Mouse (Mus musculus): Measurements from ENCODE around the gene Gdpd5. TPM values are rescaled to one million over a fixed set of nuclear protein-coding genes. Genes with fewer than 3 reads are reported as not detected.
A peak's percentile ranks its signal among the peaks of the same experiment; 100 is the strongest.

Gene Gdpd5
- polyA plus RNA-seq (2015; fragmentation: Nextera tagmentation; extraction: Ambion mirVana) = 28.1 and 32.8 TPM in 2 replicates

GRCm38 (mm10) chr7:99381214-99382087 is at the start of gene Gdpd5:
Gdpd5 (plus strand) TSS chr7:99381414.
- H3K9ac ChIP-seq = peak within 1 kb of the TSS; percentile 87
- H3K4me3 ChIP-seq = peak within 1 kb of the TSS; percentile 69
- H3K4me2 ChIP-seq = peak within 1 kb of the TSS; percentile 79
- H3K36me3 ChIP-seq (ENCODE audit: poor library complexity, severe bottlenecking) = no peaks in the 10 kb centered on the region
- no peaks in the 10 kb centered on the region for H3K9me3 ChIP-seq (replicated peaks)
- peak; percentile 96 for ATAC-seq
- H3K4me1 ChIP-seq = peaks cover 48% of the 10 kb centered on the region
- peak within 1 kb of the TSS; percentile 98 for H3K27ac ChIP-seq
- WGBS = under 1% methylated on average over 72 of the region's 73 CpGs
- 0 out of 2 replicates have a peak, but pooled peaks cover 9% of the 10 kb centered on the region for H3K27me3 ChIP-seq

GRCm38 (mm10) chr7:99332774-99333480 is 48.3 kb upstream of the Gdpd5 start:
- Histone ChIP-seq H3K9ac (no peak overlapping the region), H3K4me3 (no peak overlapping the region), H3K4me2 (no peak overlapping the region), H3K27me3 (no peaks in the 10 kb centered on the region), H3K27ac (no peak overlapping the region; the same call in 1 of the 2 replicates), H3K9me3 (replicated peaks) (no peaks in the 10 kb centered on the region), H3K4me1 (peaks cover 8% of the 10 kb centered on the region), H3K36me3 (ENCODE audit: poor library complexity, severe bottlenecking) (peaks cover 23% of the 10 kb centered on the region)
- 49% methylated on average over 12 of the region's 12 CpGs for WGBS
- peak; percentile 78 for ATAC-seq

- Histone ChIP-seq H3K27me3 (no peaks in the 10 kb centered on the region), H3K9me3 (replicated peaks) (no peaks in the 10 kb centered on the region), H3K27ac (no peak overlapping the region), H3K9ac (no peak overlapping the region), H3K36me3 (ENCODE audit: poor library complexity, severe bottlenecking) (peaks cover 54% of the 10 kb centered on the region), H3K4me3 (no peak overlapping the region), H3K4me1 (no peaks in the 10 kb centered on the region), H3K4me2 (no peak overlapping the region)
- whole genome bisulfite sequencing = 87% methylated on average over 8 of the region's 8 CpGs
- no peak for ATAC-seq
These were observed 40.5 kb upstream of the Gdpd5 start for GRCm38 (mm10) chr7:99340736-99341135.

GRCm38 (mm10) chr7:99343577-99343976 is 37.6 kb upstream of the Gdpd5 start:
- Histone ChIP-seq H3K36me3 (ENCODE audit: poor library complexity, severe bottlenecking) (peaks cover 60% of the 10 kb centered on the region), H3K9ac (no peak overlapping the region), H3K27me3 (no peaks in the 10 kb centered on the region), H3K9me3 (replicated peaks) (no peaks in the 10 kb centered on the region), H3K4me1 (no peaks in the 10 kb centered on the region), H3K27ac (no peak overlapping the region), H3K4me3 (no peak overlapping the region), H3K4me2 (no peak overlapping the region)
- 87% methylated on average over 4 of the region's 4 CpGs for WGBS
- ATAC-seq = no peak

- no peak overlapping the region for H3K9ac ChIP-seq
- no peak for ATAC-seq
- no peak overlapping the region for H3K4me3 ChIP-seq
- H3K9me3 ChIP-seq (replicated peaks) = no peaks in the 10 kb centered on the region
- H3K36me3 ChIP-seq (ENCODE audit: poor library complexity, severe bottlenecking) = peaks cover 59% of the 10 kb centered on the region
- no peak overlapping the region for H3K27ac ChIP-seq
- 97% methylated on average over 10 of the region's 10 CpGs for WGBS
- H3K27me3 ChIP-seq = no peaks in the 10 kb centered on the region
- H3K4me2 ChIP-seq = no peak overlapping the region
- peaks cover 27% of the 10 kb centered on the region for H3K4me1 ChIP-seq
These were observed 33.9 kb upstream of the Gdpd5 start for GRCm38 (mm10) chr7:99347268-99347667.

GRCm38 (mm10) chr7:99348883-99349282 is 32.3 kb upstream of the Gdpd5 start:
- no peak overlapping the region for H3K27ac ChIP-seq
- no peak for ATAC-seq
- H3K4me2 ChIP-seq = no peak overlapping the region
- 98% methylated on average over 26 of the region's 26 CpGs for WGBS
- no peaks in the 10 kb centered on the region for H3K9me3 ChIP-seq (replicated peaks)
- no peak overlapping the region for H3K9ac ChIP-seq
- H3K27me3 ChIP-seq = no peaks in the 10 kb centered on the region
- H3K36me3 ChIP-seq (ENCODE audit: poor library complexity, severe bottlenecking) = peaks cover 53% of the 10 kb centered on the region
- H3K4me3 ChIP-seq = no peak overlapping the region
- peaks cover 43% of the 10 kb centered on the region for H3K4me1 ChIP-seq

GRCm38 (mm10) chr7:99349782-99350720 is 31.2 kb upstream of the Gdpd5 start:
- Histone ChIP-seq H3K27ac (no peak overlapping the region), H3K27me3 (no peaks in the 10 kb centered on the region), H3K36me3 (ENCODE audit: poor library complexity, severe bottlenecking) (peaks cover 42% of the 10 kb centered on the region), H3K4me3 (peak overlapping the region; percentile 49; the same call in 1 of the 2 replicates), H3K9ac (no peak overlapping the region), H3K9me3 (replicated peaks) (no peaks in the 10 kb centered on the region), H3K4me1 (peaks cover 53% of the 10 kb centered on the region), H3K4me2 (peak overlapping the region; percentile 77)
- 81% methylated on average over 9 of the region's 9 CpGs for WGBS
- no peak for ATAC-seq

GRCm38 (mm10) chr7:99351104-99351801 is 30.0 kb upstream of the Gdpd5 start:
- H3K4me3 ChIP-seq = peak overlapping the region; percentile 49
- H3K27me3 ChIP-seq = no peaks in the 10 kb centered on the region
- peak overlapping the region; percentile 71 for H3K9ac ChIP-seq
- 0 out of 2 replicates have a peak, but pooled peaks have one; percentile 27 for ATAC-seq
- H3K9me3 ChIP-seq (replicated peaks) = no peaks in the 10 kb centered on the region
- peak overlapping the region; percentile 77 for H3K4me2 ChIP-seq
- H3K27ac ChIP-seq = peak overlapping the region; percentile 90
- H3K36me3 ChIP-seq (ENCODE audit: poor library complexity, severe bottlenecking) = peaks cover 31% of the 10 kb centered on the region
- WGBS = 3% methylated on average over 12 of the region's 12 CpGs
- peaks cover 65% of the 10 kb centered on the region for H3K4me1 ChIP-seq

- peak overlapping the region; percentile 71 for H3K9ac ChIP-seq
- no peaks in the 10 kb centered on the region for H3K27me3 ChIP-seq
- peaks cover 24% of the 10 kb centered on the region for H3K36me3 ChIP-seq (ENCODE audit: poor library complexity, severe bottlenecking)
- ATAC-seq = peak; percentile 31
- H3K27ac ChIP-seq = peak overlapping the region; percentile 90
- peak overlapping the region; percentile 49 for H3K4me3 ChIP-seq
- no peaks in the 10 kb centered on the region for H3K9me3 ChIP-seq (replicated peaks)
- 2% methylated on average over 18 of the region's 18 CpGs for WGBS
- H3K4me1 ChIP-seq = peaks cover 72% of the 10 kb centered on the region
- H3K4me2 ChIP-seq = peak overlapping the region; percentile 77
These were observed 29.3 kb upstream of the Gdpd5 start for GRCm38 (mm10) chr7:99351802-99352517.

GRCm38 (mm10) chr7:99352526-99353400 is 28.5 kb upstream of the Gdpd5 start, which contains the start of gene Serpinh1:
Serpinh1 (minus strand) TSS chr7:99353239.
- peak within 1 kb of the TSS; percentile 90 for H3K27ac ChIP-seq
- no peaks in the 10 kb centered on the region for H3K9me3 ChIP-seq (replicated peaks)
- peak within 1 kb of the TSS; percentile 71 for H3K9ac ChIP-seq
- WGBS = 2% methylated on average over 34 of the region's 35 CpGs
- peak within 1 kb of the TSS; percentile 49 for H3K4me3 ChIP-seq
- H3K27me3 ChIP-seq = no peaks in the 10 kb centered on the region
- ATAC-seq = peak; percentile 44
- H3K36me3 ChIP-seq (ENCODE audit: poor library complexity, severe bottlenecking) = peaks cover 16% of the 10 kb centered on the region
- H3K4me2 ChIP-seq = peak within 1 kb of the TSS; percentile 77
- peaks cover 78% of the 10 kb centered on the region for H3K4me1 ChIP-seq
